17 mouse cellular contexts compared by ENCODE assay signal in the genomic region with DNA sequence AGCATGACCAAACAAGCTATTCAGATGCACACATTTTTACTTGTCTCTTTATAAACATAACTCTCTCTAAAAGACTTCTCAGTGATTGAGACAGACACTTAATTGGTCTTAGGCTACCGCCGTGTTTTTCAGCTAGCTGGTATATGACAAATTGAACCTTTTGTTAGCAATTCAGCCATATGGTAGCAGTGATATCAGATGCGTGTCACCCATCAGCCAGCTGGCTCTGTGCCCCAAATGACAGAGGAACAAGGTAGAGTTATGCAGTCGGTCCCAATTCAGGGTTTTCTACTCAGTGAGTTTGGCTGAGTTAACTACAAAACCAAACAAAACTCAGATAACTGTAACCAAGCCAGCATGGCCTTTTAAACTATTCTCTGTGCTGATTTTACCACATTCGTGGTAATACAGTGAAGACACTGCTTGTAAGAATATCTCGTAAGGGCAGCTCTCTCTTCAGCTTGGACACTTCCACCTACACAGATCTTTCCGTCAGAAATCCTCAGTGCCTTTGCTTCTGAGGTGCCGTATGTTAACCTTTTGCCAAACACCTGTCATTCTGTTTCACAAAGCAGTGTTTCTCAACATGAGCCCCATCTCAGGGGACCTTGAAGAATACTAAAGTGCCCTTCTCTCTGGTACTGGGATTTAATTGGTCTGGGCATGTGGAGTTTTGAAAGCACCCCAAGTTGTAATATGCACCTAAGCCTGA.
A peak's percentile ranks its signal among the peaks of the same experiment; 100 is the strongest.
DNase-seq lines count a peak whose midpoint lies in the region; ATAC-seq and TF ChIP-seq lines count a peak whose summit lies in the region.
"Had no signal": no experiment of that assay in that cellular context is flagged by ENCODE, and none has a peak within 500 bp of the region (broad histone marks: within the 10 kb centered on the region; RNA-seq: fewer than 3 reads in every experiment).

No protein-coding gene starts in this region.

- H3K4me1 ChIP-seq in hindbrain, embryonic 12.5 days: peaks cover 5% of the 10 kb centered on the region; the same call in 1 of the 2 replicates
- H3K4me1 ChIP-seq in hindbrain, embryonic 10.5 days (replicated peaks): peaks cover 9% of the 10 kb centered on the region
- H3K4me1 ChIP-seq: heart, embryonic 12.5 days; intestine, embryonic 15.5 days had no signal

- TF ChIP-seq POLR2A in brain, embryonic 14.5 days (IDR thresholded peaks at IDR 0.05; ENCODE audit: borderline replicate concordance, extremely low read depth, insufficient read depth, insufficient read length, poor library complexity, severe bottlenecking): no peak

- no peak overlapping the region for H3K4me2 ChIP-seq in hindbrain, embryonic 12.5 days (replicated peaks)
- H3K4me2 ChIP-seq: embryonic facial prominence, embryonic 13.5 days; heart, embryonic 12.5 days; intestine, embryonic 15.5 days; limb, embryonic 12.5 days; lung, embryonic 14.5 days had no signal

- no peak for DNase-seq in hindbrain, embryonic 10.5 days (ENCODE audit: low spot score)
- DNase-seq in brain, embryonic 14.5 days (ENCODE audit: low read depth): peak; percentile 92
- peak; percentile 68 for DNase-seq in layer of hippocampus, adult 9-11 months
- DNase-seq in spleen, postnatal 36 days (ENCODE audit: low spot score in 2 of 2): no peak
- no peak for DNase-seq in gastrocnemius, postnatal 25 days
- DNase-seq in B cell, adult 2 months: no peak
- DNase-seq: gastrocnemius, adult 2 months; lung, embryonic 14.5 days; right cerebral cortex, postnatal 4 days had no signal

- no peak overlapping the region for H3K4me3 ChIP-seq in hindbrain, embryonic 12.5 days
- no peak overlapping the region for H3K4me3 ChIP-seq in hindbrain, embryonic 10.5 days
- H3K4me3 ChIP-seq: embryonic facial prominence, embryonic 13.5 days; gastrocnemius, adult 2 months; heart, embryonic 12.5 days; intestine, embryonic 15.5 days; limb, embryonic 12.5 days; midbrain, embryonic 10.5 days had no signal

- WGBS in hindbrain, embryonic 12.5 days: 63% methylated on average over 8 of the region's 8 CpGs
- 82% methylated on average over 8 of the region's 8 CpGs for WGBS in hindbrain, embryonic 10.5 days

- no peak overlapping the region for H3K27ac ChIP-seq in hindbrain, embryonic 12.5 days
- H3K27ac ChIP-seq in hindbrain, embryonic 10.5 days: no peak overlapping the region
- H3K27ac ChIP-seq: embryonic facial prominence, embryonic 13.5 days; gastrocnemius, adult 2 months; intestine, embryonic 15.5 days; limb, embryonic 12.5 days; midbrain, embryonic 10.5 days had no signal

- H3K9me3 ChIP-seq in hindbrain, embryonic 12.5 days (replicated peaks): no peaks in the 10 kb centered on the region
- no peaks in the 10 kb centered on the region for H3K9me3 ChIP-seq in hindbrain, embryonic 10.5 days
- H3K9me3 ChIP-seq: embryonic facial prominence, embryonic 13.5 days; heart, embryonic 12.5 days; intestine, embryonic 15.5 days; limb, embryonic 12.5 days; midbrain, embryonic 10.5 days had no signal

- H3K27me3 ChIP-seq in hindbrain, embryonic 12.5 days: no peaks in the 10 kb centered on the region
- H3K27me3 ChIP-seq in hindbrain, embryonic 10.5 days (ENCODE audit: insufficient read depth, poor library complexity, severe bottlenecking): no peaks in the 10 kb centered on the region
- H3K27me3 ChIP-seq: embryonic facial prominence, embryonic 13.5 days; intestine, embryonic 15.5 days; limb, embryonic 12.5 days; Patski had no signal

- peak; percentile 43; the same call in 1 of the 2 replicates for ATAC-seq in hindbrain, embryonic 12.5 days (ENCODE audit: low FRiP score)
- peak; percentile 45; the same call in 1 of the 2 replicates for ATAC-seq in common myeloid progenitor, adult 5-6 weeks (replicated peaks; ENCODE audit: low read depth, poor library complexity, severe bottlenecking)
- ATAC-seq: intestine, embryonic 15.5 days; Patski had no signal

- no peak overlapping the region for H3K9ac ChIP-seq in hindbrain, embryonic 12.5 days
- H3K9ac ChIP-seq: embryonic facial prominence, embryonic 13.5 days; heart, embryonic 12.5 days; intestine, embryonic 15.5 days; limb, embryonic 12.5 days; lung, embryonic 14.5 days had no signal

- TF ChIP-seq CTCF in brain, embryonic 14.5 days (IDR thresholded peaks at IDR 0.05; ENCODE audit: borderline replicate concordance, extremely low read depth, insufficient read depth, insufficient read length): no peak

- H3K36me3 ChIP-seq in hindbrain, embryonic 12.5 days: no peaks in the 10 kb centered on the region
- peaks cover 8% of the 10 kb centered on the region; the same call in 1 of the 2 replicates for H3K36me3 ChIP-seq in hindbrain, embryonic 10.5 days
- H3K36me3 ChIP-seq: heart, embryonic 12.5 days; intestine, embryonic 15.5 days had no signal

Comparison
In these comparisons a context has a peak if more than half of its experiments do, and no peak if none do; other contexts are left out.
1. DNase-seq: peak in brain, embryonic 14.5 days (single experiment) and layer of hippocampus, adult 9-11 months (single experiment); none in hindbrain, embryonic 10.5 days (single experiment), spleen, postnatal 36 days (0 of 2), gastrocnemius, postnatal 25 days (single experiment) and B cell, adult 2 months (0 of 2).